Mouse (Mus musculus) olfactory bulb, adult 2 months (tissue): Measurements from ENCODE around the gene E030018B13Rik.

Experiments used
- CTCF ChIP-seq: fragments of 200-500 bp; IDR thresholded peaks from 2 replicates; pipeline ENCODE4 v1.5.1; 2012; ENCODE audit warnings: low read depth, mild to moderate bottlenecking, low read length, moderate library complexity; ENCODE audit not compliant: insufficient read depth
- POLR2A ChIP-seq: fragments of 200-500 bp; IDR thresholded peaks from 2 replicates; pipeline ENCODE4 v1.6.1; 2012; ENCODE audit warnings: mild to moderate bottlenecking, low read depth, low read length, moderate library complexity; ENCODE audit not compliant: insufficient read depth

DNA sequence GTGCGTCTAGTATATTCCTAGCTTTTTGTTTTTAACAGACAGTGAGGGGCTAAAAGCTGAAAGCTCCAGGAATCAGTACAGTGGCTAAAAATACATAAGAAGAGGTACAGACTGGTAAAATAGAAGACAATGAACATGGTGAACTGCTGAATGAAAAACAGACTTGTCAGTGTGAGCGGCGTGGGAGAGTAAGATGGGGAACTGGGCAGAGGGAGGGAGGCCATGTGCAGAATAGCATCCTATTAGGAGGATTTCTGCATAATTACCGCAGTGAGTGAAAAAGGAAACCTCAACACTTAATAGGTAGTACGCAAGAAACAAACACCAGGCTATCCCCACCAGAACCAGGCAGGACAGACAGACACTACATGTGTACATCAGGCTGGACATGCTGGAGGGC lies 23.5 kb upstream of the E030018B13Rik start:
- TF ChIP-seq POLR2A (no peak), CTCF (no peak)
